Mouse (Mus musculus) mouse embryonic stem cell (cell line): ENCODE results near the gene Hsd3b7.

Experiments
- in situ Hi-C, 2 experiments: fragments of 300-500 bp; cut with MboI; formaldehyde crosslinking; loops; 1 replicate in 1 of 2; 3 replicates in 1 of 2; pipeline ENCODE4 v1.14.3; 2019 to 2020; ENCODE audit warnings: low sequenced_read_pairs in 2 of 2, low pct_unique_long_range_greater_than_20kb in 1 of 2, mixed read lengths in 1 of 2; ENCODE audit not compliant: unreplicated experiment in 1 of 2

Hsd3b7 gene

GRCm38 (mm10) chr7:127842001-127842718 lies 41.8 kb downstream of the Hsd3b7 start:
- in situ Hi-C loops, result no loop called here

GRCm38 (mm10) chr7:127849973-127850875 lies 49.8 kb downstream of the Hsd3b7 start:
- in situ Hi-C loops, result no loop called here

GRCm38 (mm10) chr7:127850906-127851305 lies 50.5 kb downstream of the Hsd3b7 start:
- in situ Hi-C loops, result no loop called here
